Mouse (Mus musculus): ENCODE data around the gene Eif2b1. TPM values are rescaled to one million over a fixed set of nuclear protein-coding genes. Genes with fewer than 3 reads are reported as not detected.
"Not testable (repeated sequence)": the region's sequence is repeated elsewhere in the genome, so short reads cannot be mapped to it uniquely, and the experiment has no call there.

Gene Eif2b1
- polyA plus RNA-seq, 1 experiment from 2014 or later = 74.7 TPM

GRCm38 (mm10) chr5:124550737-124551136 lies 28.2 kb downstream of the Eif2b1 start:
- WGBS = 83% methylated on average over 4 of the region's 4 CpGs
- not testable (repeated sequence) for H3K27ac ChIP-seq; H3K9ac ChIP-seq (replicated peaks); ATAC-seq (ENCODE audit: insufficient number of reproducible peaks, insufficient read depth, low FRiP score, low TSS enrichment, low read depth); H3K4me2 ChIP-seq; H3K4me3 ChIP-seq (replicated peaks); H3K9me3 ChIP-seq; H3K27me3 ChIP-seq
- H3K36me3 ChIP-seq = peaks cover 49% of the 10 kb centered on the region
- H3K4me1 ChIP-seq (replicated peaks) = peaks cover 11% of the 10 kb centered on the region; the same call in 1 of the 2 replicates

- Histone ChIP-seq H3K9me3 (no peaks in the 10 kb centered on the region), H3K4me3 (replicated peaks) (peak overlapping the region; percentile 98), H3K27ac (peak overlapping the region; percentile 89; the same call in 1 of the 2 replicates), H3K27me3 (0 out of 2 replicates have a peak, but pooled peaks cover 3% of the 10 kb centered on the region), H3K4me2 (peak overlapping the region; percentile 72), H3K9ac (replicated peaks) (peak overlapping the region; percentile 94), H3K4me1 (replicated peaks) (peaks cover 16% of the 10 kb centered on the region), H3K36me3 (peaks cover 37% of the 10 kb centered on the region)
- WGBS = 12% methylated on average over 8 of the region's 8 CpGs
- no peak for ATAC-seq (ENCODE audit: insufficient number of reproducible peaks, insufficient read depth, low FRiP score, low TSS enrichment, low read depth)
These were observed 37.3 kb downstream of the Eif2b1 start for GRCm38 (mm10) chr5:124541602-124541973.

GRCm38 (mm10) chr5:124540905-124541601 lies 37.9 kb downstream of the Eif2b1 start:
- Histone ChIP-seq H3K4me1 (replicated peaks) (peaks cover 18% of the 10 kb centered on the region), H3K27me3 (0 out of 2 replicates have a peak, but pooled peaks cover 3% of the 10 kb centered on the region), H3K4me2 (peak overlapping the region; percentile 72), H3K27ac (peak overlapping the region; percentile 89), H3K36me3 (peaks cover 32% of the 10 kb centered on the region), H3K9ac (replicated peaks) (peak overlapping the region; percentile 94), H3K4me3 (replicated peaks) (peak overlapping the region; percentile 98), H3K9me3 (no peaks in the 10 kb centered on the region)
- peak; percentile 62 for ATAC-seq (ENCODE audit: insufficient number of reproducible peaks, insufficient read depth, low FRiP score, low TSS enrichment, low read depth)
- 0% methylated on average over 54 of the region's 89 CpGs for WGBS

GRCm38 (mm10) chr5:124540383-124540786 lies 38.5 kb downstream of the Eif2b1 start, which contains the start of gene Tmed2:
Gene Tmed2 (plus strand): TSS chr5:124540695.
- H3K9ac ChIP-seq (replicated peaks) = peak within 1 kb of the TSS; percentile 94
- H3K27ac ChIP-seq = peak within 1 kb of the TSS; percentile 89
- H3K27me3 ChIP-seq = 0 out of 2 replicates have a peak, but pooled peaks cover 6% of the 10 kb centered on the region
- peak within 1 kb of the TSS; percentile 72 for H3K4me2 ChIP-seq
- WGBS = 1% methylated on average over 35 of the region's 35 CpGs
- peak within 1 kb of the TSS; percentile 98 for H3K4me3 ChIP-seq (replicated peaks)
- no peaks in the 10 kb centered on the region for H3K9me3 ChIP-seq
- H3K4me1 ChIP-seq (replicated peaks) = peaks cover 18% of the 10 kb centered on the region
- ATAC-seq (ENCODE audit: insufficient number of reproducible peaks, insufficient read depth, low FRiP score, low TSS enrichment, low read depth) = peak; percentile 92
- peaks cover 25% of the 10 kb centered on the region for H3K36me3 ChIP-seq

GRCm38 (mm10) chr5:124539905-124540304 lies 39.0 kb downstream of the Eif2b1 start:
- H3K36me3 ChIP-seq = peaks cover 20% of the 10 kb centered on the region
- 0 out of 2 replicates have a peak, but pooled peaks cover 6% of the 10 kb centered on the region for H3K27me3 ChIP-seq
- peak overlapping the region; percentile 98 for H3K4me3 ChIP-seq (replicated peaks)
- 75% methylated on average over 4 of the region's 4 CpGs for WGBS
- ATAC-seq (ENCODE audit: insufficient number of reproducible peaks, insufficient read depth, low FRiP score, low TSS enrichment, low read depth) = no peak
- H3K27ac ChIP-seq = peak overlapping the region; percentile 62; the same call in 1 of the 2 replicates
- H3K4me1 ChIP-seq (replicated peaks) = peaks cover 18% of the 10 kb centered on the region
- H3K4me2 ChIP-seq = peak overlapping the region; percentile 45
- H3K9me3 ChIP-seq = no peaks in the 10 kb centered on the region
- H3K9ac ChIP-seq (replicated peaks) = no peak overlapping the region

- H3K4me3 ChIP-seq (replicated peaks) = no peak overlapping the region
- no peak for ATAC-seq (ENCODE audit: insufficient number of reproducible peaks, insufficient read depth, low FRiP score, low TSS enrichment, low read depth)
- 78% methylated on average over 15 of the region's 16 CpGs for WGBS
These were observed 39.8 kb downstream of the Eif2b1 start for GRCm38 (mm10) chr5:124538813-124539792.

GRCm38 (mm10) chr5:124536776-124537175 lies 42.2 kb downstream of the Eif2b1 start:
- peak overlapping the region; percentile 47 for H3K4me2 ChIP-seq
- H3K27ac ChIP-seq = no peak overlapping the region

More at GRCm38 (mm10) chr5:124538813-124539792, 39.8 kb downstream of the Eif2b1 start:
- Histone ChIP-seq H3K36me3 (peaks cover 12% of the 10 kb centered on the region), H3K9ac (replicated peaks) (no peak overlapping the region), H3K27ac (no peak overlapping the region), H3K27me3 (0 out of 2 replicates have a peak, but pooled peaks cover 6% of the 10 kb centered on the region), H3K4me1 (replicated peaks) (peaks cover 18% of the 10 kb centered on the region), H3K9me3 (no peaks in the 10 kb centered on the region), H3K4me2 (no peak overlapping the region)

GRCm38 (mm10) chr5:124535016-124535415 lies 43.9 kb downstream of the Eif2b1 start:
- H3K4me2 ChIP-seq = no peak overlapping the region
- no peak for ATAC-seq (ENCODE audit: insufficient number of reproducible peaks, insufficient read depth, low FRiP score, low TSS enrichment, low read depth)
- 57% methylated on average over 5 of the region's 5 CpGs for WGBS
- H3K4me1 ChIP-seq (replicated peaks) = peaks cover 24% of the 10 kb centered on the region
- no peak overlapping the region for H3K9ac ChIP-seq (replicated peaks)
- H3K27me3 ChIP-seq = 0 out of 2 replicates have a peak, but pooled peaks cover 6% of the 10 kb centered on the region
- H3K36me3 ChIP-seq = no peaks in the 10 kb centered on the region
- no peak overlapping the region for H3K27ac ChIP-seq
- H3K9me3 ChIP-seq = no peaks in the 10 kb centered on the region
- no peak overlapping the region for H3K4me3 ChIP-seq (replicated peaks)

More at GRCm38 (mm10) chr5:124536776-124537175, 42.2 kb downstream of the Eif2b1 start:
- H3K4me3 ChIP-seq (replicated peaks) = peak overlapping the region; percentile 23; the same call in 1 of the 2 replicates
- no peak for ATAC-seq (ENCODE audit: insufficient number of reproducible peaks, insufficient read depth, low FRiP score, low TSS enrichment, low read depth)
- peaks cover 15% of the 10 kb centered on the region for H3K4me1 ChIP-seq (replicated peaks)
- WGBS = 5% methylated on average over 17 of the region's 17 CpGs
- H3K9me3 ChIP-seq = no peaks in the 10 kb centered on the region
- no peaks in the 10 kb centered on the region for H3K36me3 ChIP-seq
- H3K9ac ChIP-seq (replicated peaks) = peak overlapping the region; percentile 42
- H3K27me3 ChIP-seq = 0 out of 2 replicates have a peak, but pooled peaks cover 6% of the 10 kb centered on the region

GRCm38 (mm10) chr5:124532451-124532850 lies 46.5 kb downstream of the Eif2b1 start:
- H3K9me3 ChIP-seq = no peaks in the 10 kb centered on the region
- H3K36me3 ChIP-seq = no peaks in the 10 kb centered on the region; the same call in 1 of the 2 replicates
- peaks cover 44% of the 10 kb centered on the region for H3K4me1 ChIP-seq (replicated peaks)
- WGBS = 37% methylated on average over 7 of the region's 7 CpGs
- H3K27ac ChIP-seq = 0 out of 2 replicates have a peak overlapping the region, but pooled peaks have one; percentile 58
- H3K4me3 ChIP-seq (replicated peaks) = no peak overlapping the region
- 0 out of 2 replicates have a peak, but pooled peaks have one; percentile 9 for ATAC-seq (ENCODE audit: insufficient number of reproducible peaks, insufficient read depth, low FRiP score, low TSS enrichment, low read depth)
- H3K4me2 ChIP-seq = no peak overlapping the region
- H3K27me3 ChIP-seq = 0 out of 2 replicates have a peak, but pooled peaks cover 6% of the 10 kb centered on the region
- no peak overlapping the region for H3K9ac ChIP-seq (replicated peaks)

GRCm38 (mm10) chr5:124531583-124531930 lies 47.4 kb downstream of the Eif2b1 start:
- peak; percentile 27 for ATAC-seq (ENCODE audit: insufficient number of reproducible peaks, insufficient read depth, low FRiP score, low TSS enrichment, low read depth)
- peak overlapping the region; percentile 82 for H3K4me3 ChIP-seq (replicated peaks)
- peaks cover 38% of the 10 kb centered on the region for H3K4me1 ChIP-seq (replicated peaks)
- H3K9ac ChIP-seq (replicated peaks) = peak overlapping the region; percentile 84
- 0 out of 2 replicates have a peak, but pooled peaks cover 3% of the 10 kb centered on the region for H3K27me3 ChIP-seq
- H3K9me3 ChIP-seq = no peaks in the 10 kb centered on the region
- H3K27ac ChIP-seq = peak overlapping the region; percentile 88
- peaks cover 3% of the 10 kb centered on the region; the same call in 1 of the 2 replicates for H3K36me3 ChIP-seq
- peak overlapping the region; percentile 65 for H3K4me2 ChIP-seq
- WGBS = 13% methylated on average over 14 of the region's 14 CpGs
